Mouse (Mus musculus) embryonic stem cell, embryonic (primary cell): ENCODE data around the gene Folh1.
"Not testable (repeated sequence)": the region's sequence is repeated elsewhere in the genome, so short reads cannot be mapped to it uniquely, and the experiment has no call there.

ENCODE experiments used
- CTCF ChIA-PET, 4 experiments: fragments of 300-600 bp in 2 of 4; fragments of 350-600 bp in 2 of 4; sonication (Branson Sonifier 250); formaldehyde crosslinking; loops; one replicate each; lab custom pipeline; 2022; ENCODE audit warnings: inconsistent platforms in 2 of 4; lab: Charles Lee
- POLR2A ChIA-PET, 4 experiments: fragments of 300-600 bp in 2 of 4; fragments of 350-600 bp in 2 of 4; sonication (Branson Sonifier 250); formaldehyde crosslinking; loops; one replicate each; lab custom pipeline; 2022; ENCODE audit warnings: antibody characterized with exemption in 4 of 4, inconsistent platforms in 1 of 4; lab: Charles Lee

Folh1 gene

GRCm38 (mm10) chr7:86775617-86776325 lies at the start of gene Folh1:
Folh1 (minus strand) TSS chr7:86775943.
- ChIA-PET POLR2A (interaction anchor here in 1 of 4 experiments (1.2 kb wide), 1 partner anchor 11 kb away, joined by 3 read pairs; no protein-coding TSS in a partner anchor), CTCF (no interaction called here)

- ChIA-PET POLR2A (no interaction called here), CTCF (interaction anchor here in 1 of 4 experiments (0.5 kb wide), 1 partner anchor 472 kb away, joined by 3 read pairs; no protein-coding TSS in a partner anchor)
Observed at GRCm38 (mm10) chr7:86816466-86816865, 40.7 kb upstream of the Folh1 start.

- POLR2A ChIA-PET = not testable (repeated sequence)
Observed at GRCm38 (mm10) chr7:86815716-86816115, 40.0 kb upstream of the Folh1 start.

GRCm38 (mm10) chr7:86815241-86815640 lies 39.5 kb upstream of the Folh1 start:
- POLR2A ChIA-PET, CTCF ChIA-PET: not testable (repeated sequence)

More at GRCm38 (mm10) chr7:86815716-86816115, 40.0 kb upstream of the Folh1 start:
- CTCF ChIA-PET = interaction anchor here in 1 of 4 experiments (0.5 kb wide), 1 partner anchor 471 kb away, joined by 3 read pairs; no protein-coding TSS in a partner anchor

GRCm38 (mm10) chr7:86794727-86795126 lies 19.0 kb upstream of the Folh1 start, which contains the start of gene Vmn2r77:
Vmn2r77 (plus strand) TSS chr7:86795027.
- ChIA-PET CTCF (no interaction called here), POLR2A (no interaction called here)

GRCm38 (mm10) chr7:86771621-86772020 lies 4.1 kb downstream of the Folh1 start:
- ChIA-PET CTCF (no interaction called here), POLR2A (no interaction called here)

- ChIA-PET CTCF (no interaction called here), POLR2A (interaction anchor here in 1 of 4 experiments (1.0 kb wide), 1 partner anchor 10 kb away, joined by 3 read pairs; no protein-coding TSS in a partner anchor)
Observed at GRCm38 (mm10) chr7:86764628-86765027, 11.1 kb downstream of the Folh1 start.

- ChIA-PET CTCF (no interaction called here), POLR2A (no interaction called here)
Observed at GRCm38 (mm10) chr7:86760751-86761150, 15.0 kb downstream of the Folh1 start.

- ChIA-PET CTCF (no interaction called here), POLR2A (no interaction called here)
Observed at GRCm38 (mm10) chr7:86725013-86725412, 50.7 kb downstream of the Folh1 start.

- ChIA-PET POLR2A (no interaction called here), CTCF (no interaction called here)
Observed at GRCm38 (mm10) chr7:86688030-86688429, 87.7 kb downstream of the Folh1 start, which contains the start of gene Olfr292. Olfr292 (plus strand) TSS chr7:86688330.
